18 mouse cellular contexts compared by ENCODE assay signal in the genomic region with DNA sequence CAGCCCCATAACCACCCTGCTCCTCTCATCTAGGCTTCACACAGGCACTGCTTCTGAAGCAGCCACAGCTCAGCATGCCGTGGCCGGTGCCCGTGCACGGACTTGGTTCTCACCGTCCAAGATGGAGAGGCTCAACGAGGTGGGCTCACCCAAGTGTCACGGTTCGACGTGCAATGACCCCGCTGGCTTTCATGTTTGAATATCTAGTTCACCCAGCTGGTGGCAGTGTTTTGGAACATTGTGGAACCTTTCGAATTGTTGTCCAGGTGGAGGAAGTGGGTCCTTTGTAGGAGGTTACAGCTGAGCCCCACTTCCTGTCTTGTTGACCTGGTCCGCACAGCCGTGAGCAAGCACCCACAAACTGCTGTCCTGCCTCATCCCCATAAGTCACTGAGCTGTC. TPM values are rescaled to one million over a fixed set of nuclear protein-coding genes. Genes with fewer than 3 reads are reported as not detected.
"Had no signal": no experiment of that assay in that cellular context is flagged by ENCODE, and none has a peak within 500 bp of the region (broad histone marks: within the 10 kb centered on the region; RNA-seq: fewer than 3 reads in every experiment).

No protein-coding gene starts in this region.

- H3K4me3 ChIP-seq: limb, embryonic 12.5 days; midbrain, embryonic 13.5 days; myocyte; neural tube, embryonic 15.5 days had no signal

- H3K9me3 ChIP-seq: limb, embryonic 12.5 days; midbrain, embryonic 13.5 days; neural tube, embryonic 15.5 days had no signal

- DNase-seq: kidney, adult 2 months; kidney, postnatal 25 days; liver; lung, adult 2 months; lung, postnatal 36 days; right cerebral cortex, adult 18-20 months; right cerebral cortex, postnatal 25 days had no signal

- H3K9ac ChIP-seq: limb, embryonic 12.5 days; liver, embryonic 14.5 days; midbrain, embryonic 13.5 days; neural tube, embryonic 15.5 days had no signal

- H3K27ac ChIP-seq: limb, embryonic 12.5 days; liver, embryonic 14.5 days; midbrain, embryonic 13.5 days; neural tube, embryonic 15.5 days had no signal

- ATAC-seq: intestine, embryonic 16.5 days; lung, postnatal 0 days; midbrain, embryonic 13.5 days had no signal

- H3K27me3 ChIP-seq: limb, embryonic 12.5 days; midbrain, embryonic 13.5 days; neural tube, embryonic 15.5 days had no signal

- H3K4me2 ChIP-seq: limb, embryonic 12.5 days; midbrain, embryonic 13.5 days; neural tube, embryonic 15.5 days had no signal

- H3K4me1 ChIP-seq: limb, embryonic 12.5 days; midbrain, embryonic 13.5 days; neural tube, embryonic 15.5 days had no signal

RNA-seq across cellular contexts. Expression of a gene that starts 28.9 kb away (rescaled TPM):
- polyA plus RNA-seq: intestine, embryonic 16.5 days; kidney, embryonic 16.5 days; limb, embryonic 12.5 days; lung, postnatal 0 days; midbrain, embryonic 13.5 days; neural tube, embryonic 11.5 days; neural tube, embryonic 15.5 days; small intestine, adult 2 months; stomach, embryonic 16.5 days had no signal
